Mouse (Mus musculus) intestine, embryonic 15.5 days (tissue): ENCODE data around the gene Mlh3. TPM values are rescaled to one million over a fixed set of nuclear protein-coding genes. Genes with fewer than 3 reads are reported as not detected.

ENCODE experiments used
- ATAC-seq: fragments of 200-750 bp; cut with Nextera tagmentation; 2 replicates; pipeline ENCODE4 v1.8.0; 2017; ENCODE audit warnings: moderate TSS enrichment, moderate library complexity
- H3K27ac ChIP-seq: fragments of 300-500 bp; sonication (generic); 2 replicates; pipeline ENCODE4 v1.5.1; 2015; ENCODE audit warnings: mild to moderate bottlenecking, inconsistent platforms
- H3K27me3 ChIP-seq: fragments of 300-500 bp; sonication (generic); replicated peaks from 2 replicates; pipeline ENCODE4 v1.6.1; 2015; ENCODE audit warnings: inconsistent platforms
- H3K36me3 ChIP-seq: fragments of 300-500 bp; sonication (generic); 2 replicates; pipeline ENCODE4 v1.6.1; 2015; ENCODE audit warnings: inconsistent platforms
- H3K4me1 ChIP-seq: fragments of 300-500 bp; sonication (generic); replicated peaks from 2 replicates; pipeline ENCODE4 v1.6.1; 2015; ENCODE audit warnings: inconsistent platforms
- H3K4me2 ChIP-seq: fragments of 300-500 bp; sonication (generic); replicated peaks from 2 replicates; pipeline ENCODE4 v1.6.1; 2015; ENCODE audit warnings: mild to moderate bottlenecking, inconsistent platforms
- H3K4me3 ChIP-seq: fragments of 300-500 bp; sonication (generic); replicated peaks from 2 replicates; pipeline ENCODE4 v1.5.1; 2015; ENCODE audit warnings: inconsistent platforms
- H3K9ac ChIP-seq: fragments of 300-500 bp; sonication (generic); 2 replicates; pipeline ENCODE4 v1.6.1; 2015; ENCODE audit warnings: inconsistent platforms
- H3K9me3 ChIP-seq: fragments of 300-500 bp; sonication (generic); 2 replicates; pipeline ENCODE4 v1.6.1; 2016; ENCODE audit warnings: inconsistent platforms
- WGBS: fragments of 180-500 bp; shearing (Covaris S2); methylation state at CpG from one replicate; pipeline ENCODE4 v1.1.7; 2015; 5-methylcytosine and 5-hydroxymethylcytosine counted together
- polyA plus RNA-seq: library from polyadenylated mRNA; unstranded; fragments of >200 nt; fragmentation: Nextera tagmentation; extraction: Ambion mirVana; gene quantifications from 2 replicates; pipeline ENCODE4 v1.2.1, GENCODE M21; 2015

The Mlh3 gene
- polyA plus RNA-seq, 1 experiment from 2014 or later, result 6.9 TPM

GRCm38 (mm10) chr12:85196191-85196590 is 74.2 kb downstream of the Mlh3 start:
- Histone ChIP-seq H3K27ac (no peak overlapping the region), H3K4me2 (no peak overlapping the region), H3K9ac (no peak overlapping the region), H3K36me3 (no peaks in the 10 kb centered on the region), H3K4me1 (peaks cover 59% of the 10 kb centered on the region), H3K9me3 (no peaks in the 10 kb centered on the region), H3K4me3 (no peak overlapping the region), H3K27me3 (no peaks in the 10 kb centered on the region)
- no peak for ATAC-seq
- WGBS, result 64% methylated on average over 10 of the region's 10 CpGs

GRCm38 (mm10) chr12:85195086-85195485 is 75.3 kb downstream of the Mlh3 start:
- WGBS, result 56% methylated on average over 5 of the region's 5 CpGs
- peak overlapping the region; percentile 36; the same call in 1 of the 2 replicates for H3K27ac ChIP-seq
- ATAC-seq, result no peak
- no peak overlapping the region for H3K4me3 ChIP-seq
- no peak overlapping the region for H3K4me2 ChIP-seq
- no peak overlapping the region for H3K9ac ChIP-seq
- no peaks in the 10 kb centered on the region for H3K36me3 ChIP-seq
- H3K27me3 ChIP-seq, result no peaks in the 10 kb centered on the region
- no peaks in the 10 kb centered on the region for H3K9me3 ChIP-seq
- peaks cover 54% of the 10 kb centered on the region for H3K4me1 ChIP-seq

- Histone ChIP-seq H3K4me1 (peaks cover 54% of the 10 kb centered on the region), H3K27me3 (no peaks in the 10 kb centered on the region), H3K4me2 (no peak overlapping the region), H3K9ac (no peak overlapping the region), H3K9me3 (no peaks in the 10 kb centered on the region), H3K36me3 (no peaks in the 10 kb centered on the region), H3K27ac (peak overlapping the region; percentile 76), H3K4me3 (no peak overlapping the region)
- ATAC-seq, result peak; percentile 69
- 21% methylated on average over 4 of the region's 4 CpGs for WGBS
Observed at GRCm38 (mm10) chr12:85194623-85195018, 75.8 kb downstream of the Mlh3 start.

- H3K9ac ChIP-seq, result no peak overlapping the region
- no peaks in the 10 kb centered on the region for H3K27me3 ChIP-seq
- H3K4me3 ChIP-seq, result no peak overlapping the region
- H3K36me3 ChIP-seq, result no peaks in the 10 kb centered on the region
- peaks cover 54% of the 10 kb centered on the region for H3K4me1 ChIP-seq
- H3K27ac ChIP-seq, result peak overlapping the region; percentile 76
- no peak overlapping the region for H3K4me2 ChIP-seq
- no peaks in the 10 kb centered on the region for H3K9me3 ChIP-seq
- 83% methylated on average over 11 of the region's 11 CpGs for WGBS
- peak; percentile 16 for ATAC-seq
Observed at GRCm38 (mm10) chr12:85193923-85194622, 76.3 kb downstream of the Mlh3 start.

GRCm38 (mm10) chr12:85193146-85193545 is 77.3 kb downstream of the Mlh3 start:
- no peaks in the 10 kb centered on the region for H3K36me3 ChIP-seq
- no peak overlapping the region for H3K27ac ChIP-seq
- 86% methylated on average over 10 of the region's 10 CpGs for WGBS
- H3K4me2 ChIP-seq, result peak overlapping the region; percentile 28; the same call in 1 of the 2 replicates
- H3K4me1 ChIP-seq, result peaks cover 54% of the 10 kb centered on the region
- H3K27me3 ChIP-seq, result no peaks in the 10 kb centered on the region
- H3K9me3 ChIP-seq, result no peaks in the 10 kb centered on the region
- H3K9ac ChIP-seq, result no peak overlapping the region
- ATAC-seq, result no peak
- H3K4me3 ChIP-seq, result no peak overlapping the region

- H3K4me3 ChIP-seq, result no peak overlapping the region
- no peaks in the 10 kb centered on the region for H3K27me3 ChIP-seq
- H3K9ac ChIP-seq, result no peak overlapping the region
- peaks cover 49% of the 10 kb centered on the region for H3K4me1 ChIP-seq
- no peaks in the 10 kb centered on the region for H3K36me3 ChIP-seq
- peak overlapping the region; percentile 28 for H3K4me2 ChIP-seq
- peak; percentile 58 for ATAC-seq
- H3K9me3 ChIP-seq, result no peaks in the 10 kb centered on the region
- 21% methylated on average over 19 of the region's 19 CpGs for WGBS
- no peak overlapping the region for H3K27ac ChIP-seq
Observed at GRCm38 (mm10) chr12:85192461-85193108, 77.8 kb downstream of the Mlh3 start.

- Histone ChIP-seq H3K27ac (no peak overlapping the region), H3K4me2 (no peak overlapping the region), H3K36me3 (no peaks in the 10 kb centered on the region), H3K9ac (no peak overlapping the region), H3K4me1 (peaks cover 34% of the 10 kb centered on the region), H3K9me3 (no peaks in the 10 kb centered on the region), H3K27me3 (no peaks in the 10 kb centered on the region), H3K4me3 (no peak overlapping the region)
- no peak for ATAC-seq
- 73% methylated on average over 7 of the region's 7 CpGs for WGBS
Observed at GRCm38 (mm10) chr12:85190290-85190689, 80.1 kb downstream of the Mlh3 start.

GRCm38 (mm10) chr12:85186361-85186760 is 84.0 kb downstream of the Mlh3 start:
- ATAC-seq, result 0 out of 2 replicates have a peak, but pooled peaks have one; percentile 44
- Histone ChIP-seq H3K4me3 (no peak overlapping the region), H3K36me3 (no peaks in the 10 kb centered on the region), H3K27ac (peak overlapping the region; percentile 38), H3K9ac (no peak overlapping the region), H3K27me3 (no peaks in the 10 kb centered on the region), H3K4me2 (no peak overlapping the region), H3K9me3 (no peaks in the 10 kb centered on the region), H3K4me1 (peaks cover 20% of the 10 kb centered on the region)
- 59% methylated on average over 7 of the region's 7 CpGs for WGBS

- Histone ChIP-seq H3K27me3 (no peaks in the 10 kb centered on the region), H3K9ac (no peak overlapping the region), H3K27ac (peak overlapping the region; percentile 38), H3K4me1 (peaks cover 21% of the 10 kb centered on the region), H3K9me3 (no peaks in the 10 kb centered on the region), H3K36me3 (no peaks in the 10 kb centered on the region), H3K4me3 (no peak overlapping the region), H3K4me2 (no peak overlapping the region)
- ATAC-seq, result peak; percentile 74
- WGBS, result 41% methylated on average over 8 of the region's 8 CpGs
Observed at GRCm38 (mm10) chr12:85185810-85186209, 84.6 kb downstream of the Mlh3 start.

Other genes starting within 250 kb of the Mlh3 start
- gene Prox2, start 159.8 kb downstream of the Mlh3 start, polyA plus RNA-seq, result 1.9 and 2.1 TPM in 2 replicates
- 117 and 125 TPM in 2 replicates for gene Dlst, start 159.8 kb downstream of the Mlh3 start, polyA plus RNA-seq
- 2.4 and 2.6 TPM in 2 replicates for gene Rps6kl1, start 119.3 kb downstream of the Mlh3 start, polyA plus RNA-seq
- 15.6 and 15.8 TPM in 2 replicates for gene Pgf, start 92.8 kb downstream of the Mlh3 start, polyA plus RNA-seq
- 66.8 and 72.0 TPM in 2 replicates for gene Eif2b2, start 51.1 kb downstream of the Mlh3 start, polyA plus RNA-seq
- 47.6 and 58.2 TPM in 2 replicates for gene Acyp1, start 17.8 kb upstream of the Mlh3 start, polyA plus RNA-seq
- gene Zc2hc1c, start 18.0 kb upstream of the Mlh3 start, polyA plus RNA-seq, result 1.7 TPM in 2 replicates
- 16.2 and 16.7 TPM in 2 replicates for gene Nek9, start 68.8 kb upstream of the Mlh3 start, polyA plus RNA-seq
- 343 and 345 TPM in 2 replicates for gene Tmed10, start 104.2 kb upstream of the Mlh3 start, polyA plus RNA-seq
- 4.9 and 5.3 TPM in 2 replicates for gene Fos, start 203.3 kb upstream of the Mlh3 start, polyA plus RNA-seq